Mouse (Mus musculus) stomach, embryonic 14.5 days (tissue): ENCODE data around the gene Qpctl. TPM values are rescaled to one million over a fixed set of nuclear protein-coding genes. Genes with fewer than 3 reads are reported as not detected.
A peak's percentile ranks its signal among the peaks of the same experiment; 100 is the strongest.

Source experiments
- ATAC-seq: fragments of 200-750 bp; cut with Nextera tagmentation; 2 replicates; pipeline ENCODE4 v1.8.0; 2017; ENCODE audit warnings: low read depth, moderate TSS enrichment; ENCODE audit not compliant: insufficient number of reproducible peaks, insufficient read depth, low FRiP score
- H3K27ac ChIP-seq: fragments of 300-500 bp; sonication (generic); 2 replicates; pipeline ENCODE4 v1.5.1; 2014; ENCODE audit warnings: mild to moderate bottlenecking, low read length, moderate library complexity, mixed read lengths
- H3K27me3 ChIP-seq: fragments of 300-500 bp; sonication (generic); 2 replicates; pipeline ENCODE4 v1.6.1; 2014; ENCODE audit warnings: low read length, control low read depth, mixed read lengths; ENCODE audit not compliant: control insufficient read depth, insufficient read depth
- H3K36me3 ChIP-seq: fragments of 300-500 bp; sonication (generic); 2 replicates; pipeline ENCODE4 v1.6.1; 2014; ENCODE audit warnings: mild to moderate bottlenecking, control low read depth, low read length, moderate library complexity, mixed read lengths; ENCODE audit not compliant: control insufficient read depth, insufficient read depth
- H3K4me1 ChIP-seq: fragments of 300-500 bp; sonication (generic); 2 replicates; pipeline ENCODE4 v1.6.1; 2014; ENCODE audit warnings: low read length, control low read depth, mixed read lengths; ENCODE audit not compliant: control insufficient read depth, insufficient read depth
- H3K4me2 ChIP-seq: fragments of 300-500 bp; sonication (generic); replicated peaks from 2 replicates; pipeline ENCODE4 v1.6.1; 2014; ENCODE audit warnings: low read depth, low read length, control low read depth
- H3K4me3 ChIP-seq: fragments of 300-500 bp; sonication (generic); 2 replicates; pipeline ENCODE4 v1.5.1; 2014; ENCODE audit warnings: low read depth, low read length, control low read depth
- H3K9ac ChIP-seq: fragments of 300-500 bp; sonication (generic); replicated peaks from 2 replicates; pipeline ENCODE4 v1.6.1; 2014; ENCODE audit warnings: low read depth, mild to moderate bottlenecking, control low read depth, low read length, moderate library complexity, mixed read lengths
- H3K9me3 ChIP-seq: fragments of 300-500 bp; sonication (generic); 2 replicates; pipeline ENCODE4 v1.6.1; 2016; ENCODE audit warnings: low read depth, low read length, control low read depth; ENCODE audit not compliant: control insufficient read depth
- WGBS: fragments of 180-500 bp; shearing (Covaris S2); extraction: QIAGEN DNeasy Blood & Tissue Kit; methylation state at CpG from one replicate; pipeline ENCODE4 v1.1.7; 2014; 5-methylcytosine and 5-hydroxymethylcytosine counted together
- polyA plus RNA-seq: library from polyadenylated mRNA; unstranded; fragments of >200 nt; fragmentation: Nextera tagmentation; extraction: Ambion mirVana; gene quantifications from 2 replicates; pipeline ENCODE4 v1.2.1, GENCODE M21; 2014

The Qpctl gene
- polyA plus RNA-seq, 1 experiment from 2014 or later = 11.3 TPM

- H3K27me3 ChIP-seq = no peaks in the 10 kb centered on the region
- peak overlapping the region; percentile 89 for H3K4me2 ChIP-seq
- H3K4me3 ChIP-seq = peak overlapping the region; percentile 80
- peaks cover 24% of the 10 kb centered on the region for H3K4me1 ChIP-seq
- no peak for ATAC-seq
- H3K9me3 ChIP-seq = no peaks in the 10 kb centered on the region
- H3K36me3 ChIP-seq = peaks cover 4% of the 10 kb centered on the region
- H3K9ac ChIP-seq = peak overlapping the region; percentile 93
- WGBS = under 1% methylated on average over 84 of the region's 87 CpGs
- peak overlapping the region; percentile 99 for H3K27ac ChIP-seq
These were observed 54.0 kb downstream of the Qpctl start for GRCm38 (mm10) chr7:19094826-19095750.

GRCm38 (mm10) chr7:19094471-19094825 is 54.6 kb downstream of the Qpctl start, which contains the start of gene Six5:
Six5 (plus strand) TSS chr7:19094594.
- Histone ChIP-seq H3K27me3 (no peaks in the 10 kb centered on the region), H3K36me3 (peaks cover 4% of the 10 kb centered on the region), H3K4me1 (peaks cover 24% of the 10 kb centered on the region), H3K4me3 (peak within 1 kb of the TSS; percentile 80), H3K9me3 (no peaks in the 10 kb centered on the region), H3K9ac (peak within 1 kb of the TSS; percentile 93), H3K27ac (peak within 1 kb of the TSS; percentile 99), H3K4me2 (peak within 1 kb of the TSS; percentile 89)
- ATAC-seq = no peak; the same call in 1 of the 2 replicates
- 6% methylated on average over 9 of the region's 36 CpGs for WGBS

- no peaks in the 10 kb centered on the region for H3K27me3 ChIP-seq
- H3K4me1 ChIP-seq = peaks cover 24% of the 10 kb centered on the region
- peak overlapping the region; percentile 93 for H3K9ac ChIP-seq
- H3K4me2 ChIP-seq = peak overlapping the region; percentile 89
- peak; percentile 82 for ATAC-seq
- H3K27ac ChIP-seq = peak overlapping the region; percentile 99
- H3K9me3 ChIP-seq = no peaks in the 10 kb centered on the region
- peaks cover 7% of the 10 kb centered on the region for H3K36me3 ChIP-seq
- peak overlapping the region; percentile 80 for H3K4me3 ChIP-seq
- WGBS = under 1% methylated on average over 44 of the region's 45 CpGs
These were observed 55.3 kb downstream of the Qpctl start for GRCm38 (mm10) chr7:19093537-19094385.

- peaks cover 13% of the 10 kb centered on the region for H3K36me3 ChIP-seq
- H3K27ac ChIP-seq = peak overlapping the region; percentile 81
- peak overlapping the region; percentile 32 for H3K4me3 ChIP-seq
- peaks cover 24% of the 10 kb centered on the region for H3K4me1 ChIP-seq
- peak; percentile 43 for ATAC-seq
- no peaks in the 10 kb centered on the region for H3K9me3 ChIP-seq
- H3K9ac ChIP-seq = 0 out of 2 replicates have a peak overlapping the region, but pooled peaks have one; percentile 18
- H3K27me3 ChIP-seq = no peaks in the 10 kb centered on the region
- WGBS = under 1% methylated on average over 10 of the region's 15 CpGs
- peak overlapping the region; percentile 89 for H3K4me2 ChIP-seq
These were observed 55.9 kb downstream of the Qpctl start for GRCm38 (mm10) chr7:19093174-19093521.

- Histone ChIP-seq H3K9me3 (no peaks in the 10 kb centered on the region), H3K4me1 (peaks cover 24% of the 10 kb centered on the region), H3K27me3 (no peaks in the 10 kb centered on the region), H3K27ac (peak overlapping the region; percentile 81), H3K36me3 (peaks cover 18% of the 10 kb centered on the region), H3K9ac (peak overlapping the region; percentile 18; the same call in 1 of the 2 replicates), H3K4me2 (peak overlapping the region; percentile 89), H3K4me3 (peak overlapping the region; percentile 32)
- ATAC-seq = peak; percentile 24; the same call in 1 of the 2 replicates
- 8% methylated on average over 38 of the region's 38 CpGs for WGBS
These were observed 56.5 kb downstream of the Qpctl start for GRCm38 (mm10) chr7:19092381-19093173.

GRCm38 (mm10) chr7:19091913-19092312 is 57.2 kb downstream of the Qpctl start:
- H3K36me3 ChIP-seq = peaks cover 20% of the 10 kb centered on the region
- ATAC-seq = no peak
- H3K9me3 ChIP-seq = no peaks in the 10 kb centered on the region
- WGBS = 56% methylated on average over 13 of the region's 17 CpGs
- peak overlapping the region; percentile 32; the same call in 1 of the 2 replicates for H3K4me3 ChIP-seq
- no peaks in the 10 kb centered on the region for H3K27me3 ChIP-seq
- peaks cover 20% of the 10 kb centered on the region for H3K4me1 ChIP-seq
- peak overlapping the region; percentile 89 for H3K4me2 ChIP-seq
- no peak overlapping the region; the same call in 1 of the 2 replicates for H3K9ac ChIP-seq
- no peak overlapping the region for H3K27ac ChIP-seq
